Mouse (Mus musculus) hindbrain, embryonic 11.5 days (tissue): Measurements from ENCODE around the gene Crygs. TPM values are rescaled to one million over a fixed set of nuclear protein-coding genes. Genes with fewer than 3 reads are reported as not detected.

ENCODE experiments used
- ATAC-seq: fragments of 200-750 bp; cut with Nextera tagmentation; 2 replicates; pipeline ENCODE4 v1.8.0; 2017; ENCODE audit warnings: mild to moderate bottlenecking, moderate TSS enrichment, moderate library complexity; ENCODE audit not compliant: low FRiP score
- DNase-seq: peaks from one replicate; pipeline ENCODE4 v3.0.0-alpha.2; 2015; ENCODE audit warnings: low spot score
- H3K27ac ChIP-seq: fragments of 300-500 bp; sonication (generic); 2 replicates; pipeline ENCODE4 v1.5.1; 2014; ENCODE audit warnings: mild to moderate bottlenecking, low read depth, low read length
- H3K27me3 ChIP-seq: fragments of 300-500 bp; sonication (generic); 2 replicates; pipeline ENCODE4 v1.6.1; 2014; ENCODE audit warnings: mild to moderate bottlenecking, low read length, moderate library complexity, mixed read lengths; ENCODE audit not compliant: control insufficient read depth, insufficient read depth
- H3K36me3 ChIP-seq: fragments of 300-500 bp; sonication (generic); 2 replicates; pipeline ENCODE4 v1.6.1; 2014; ENCODE audit warnings: mild to moderate bottlenecking, low read length, moderate library complexity, mixed read lengths; ENCODE audit not compliant: control insufficient read depth, insufficient read depth
- H3K4me1 ChIP-seq: fragments of 300-500 bp; sonication (generic); replicated peaks from 2 replicates; pipeline ENCODE4 v1.6.1; 2014; ENCODE audit warnings: low read length, mixed read lengths; ENCODE audit not compliant: control insufficient read depth, insufficient read depth
- H3K4me2 ChIP-seq: fragments of 300-500 bp; sonication (generic); replicated peaks from 2 replicates; pipeline ENCODE4 v1.6.1; 2014; ENCODE audit warnings: mild to moderate bottlenecking, low read depth, low read length
- H3K4me3 ChIP-seq: fragments of 300-500 bp; sonication (generic); 2 replicates; pipeline ENCODE4 v1.5.1; 2014; ENCODE audit warnings: low read depth, low read length
- H3K9ac ChIP-seq: fragments of 300-500 bp; sonication (generic); 2 replicates; pipeline ENCODE4 v1.6.1; 2014; ENCODE audit warnings: low read depth, low read length
- H3K9me3 ChIP-seq: fragments of 300-500 bp; sonication (generic); 2 replicates; pipeline ENCODE4 v1.6.1; 2016; ENCODE audit warnings: low read length; ENCODE audit not compliant: control insufficient read depth
- WGBS: fragments of 180-500 bp; shearing (Covaris S2); extraction: QIAGEN DNeasy Blood & Tissue Kit; methylation state at CpG from one replicate; pipeline ENCODE4 v1.1.7; 2014; 5-methylcytosine and 5-hydroxymethylcytosine counted together
- polyA plus RNA-seq: library from polyadenylated mRNA; unstranded; fragments of >200 nt; fragmentation: Nextera tagmentation; extraction: Ambion mirVana; gene quantifications from 2 replicates; pipeline ENCODE4 v1.2.1, GENCODE M21; 2014

Crygs gene
- polyA plus RNA-seq, 1 experiment from 2014 or later: 0.26 TPM

DNA sequence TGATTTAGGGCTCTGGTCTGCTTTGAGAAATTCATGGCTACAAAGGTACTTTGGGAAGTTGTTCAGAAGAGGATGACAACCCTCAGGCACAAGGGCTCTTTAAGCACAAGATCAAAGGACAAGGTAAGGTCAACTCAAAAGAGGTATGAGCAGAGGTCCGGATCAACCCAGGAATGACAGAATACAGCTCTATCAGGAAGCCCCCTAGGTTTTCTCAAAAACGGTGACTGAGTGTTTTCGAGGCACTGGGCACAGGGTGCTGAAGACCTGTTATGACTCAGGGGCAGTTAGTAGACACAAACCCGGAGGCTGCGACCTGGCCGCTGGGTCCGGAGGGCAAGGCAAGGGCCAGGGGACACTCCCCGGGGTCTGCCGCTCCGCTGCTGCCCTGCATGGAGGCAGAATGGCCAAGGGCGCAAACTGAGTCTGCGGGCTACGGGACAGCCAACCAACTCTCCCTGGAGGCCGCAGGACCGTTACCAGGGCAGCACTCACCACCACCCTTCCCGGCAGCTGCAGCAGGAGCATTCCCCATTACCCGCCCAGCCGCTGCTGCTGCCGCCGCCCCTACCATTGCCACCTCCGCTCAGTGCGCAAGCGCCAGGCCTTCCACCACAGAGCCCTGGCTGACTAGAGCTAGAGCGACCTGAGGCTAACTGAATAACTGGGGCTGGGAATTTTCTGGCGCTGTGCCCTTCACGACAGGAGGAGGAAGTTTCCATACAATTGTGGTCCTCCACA, 32.9 kb upstream of the Crygs start:
- 5% methylated on average over 25 of the region's 26 CpGs for WGBS
- Histone ChIP-seq H3K4me1 (no peaks in the 10 kb centered on the region), H3K27me3 (no peaks in the 10 kb centered on the region)

DNA sequence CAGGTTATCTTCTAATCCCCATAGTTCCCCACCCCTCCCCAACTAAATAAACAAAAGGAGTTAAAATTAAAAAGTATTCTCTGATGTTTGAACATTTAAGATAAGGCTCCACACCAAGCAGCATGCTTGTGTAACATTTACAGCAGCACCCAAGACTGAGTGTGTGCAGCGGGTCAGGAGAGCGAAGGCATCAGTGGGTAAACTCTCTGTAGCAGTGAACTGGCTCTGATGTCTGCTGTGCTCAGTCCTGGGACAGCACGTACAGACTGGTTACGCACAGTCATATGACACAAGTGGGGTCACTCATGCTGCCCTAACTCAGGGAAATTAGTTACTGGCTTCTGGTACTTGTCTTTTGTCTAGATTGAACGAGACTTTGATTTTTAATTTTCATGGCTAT, 31.5 kb upstream of the Crygs start:
- ATAC-seq (no peak), DNase-seq (no peak)
- Histone ChIP-seq H3K36me3 (0 out of 2 replicates have a peak, but pooled peaks cover 2% of the 10 kb centered on the region), H3K27ac (no peak overlapping the region), H3K4me1 (no peaks in the 10 kb centered on the region), H3K27me3 (no peaks in the 10 kb centered on the region), H3K4me3 (no peak overlapping the region), H3K9me3 (no peaks in the 10 kb centered on the region), H3K4me2 (no peak overlapping the region), H3K9ac (no peak overlapping the region)
- 89% methylated on average over 5 of the region's 5 CpGs for WGBS

More for the DNA sequence above, 32.9 kb upstream of the Crygs start:
- Histone ChIP-seq H3K27ac (no peak overlapping the region), H3K36me3 (no peaks in the 10 kb centered on the region), H3K4me3 (peak overlapping the region; percentile 38), H3K4me2 (peak overlapping the region; percentile 62), H3K9me3 (no peaks in the 10 kb centered on the region), H3K9ac (peak overlapping the region; percentile 54)
- ATAC-seq (peak; percentile 93), DNase-seq (peak; percentile 85)

DNA sequence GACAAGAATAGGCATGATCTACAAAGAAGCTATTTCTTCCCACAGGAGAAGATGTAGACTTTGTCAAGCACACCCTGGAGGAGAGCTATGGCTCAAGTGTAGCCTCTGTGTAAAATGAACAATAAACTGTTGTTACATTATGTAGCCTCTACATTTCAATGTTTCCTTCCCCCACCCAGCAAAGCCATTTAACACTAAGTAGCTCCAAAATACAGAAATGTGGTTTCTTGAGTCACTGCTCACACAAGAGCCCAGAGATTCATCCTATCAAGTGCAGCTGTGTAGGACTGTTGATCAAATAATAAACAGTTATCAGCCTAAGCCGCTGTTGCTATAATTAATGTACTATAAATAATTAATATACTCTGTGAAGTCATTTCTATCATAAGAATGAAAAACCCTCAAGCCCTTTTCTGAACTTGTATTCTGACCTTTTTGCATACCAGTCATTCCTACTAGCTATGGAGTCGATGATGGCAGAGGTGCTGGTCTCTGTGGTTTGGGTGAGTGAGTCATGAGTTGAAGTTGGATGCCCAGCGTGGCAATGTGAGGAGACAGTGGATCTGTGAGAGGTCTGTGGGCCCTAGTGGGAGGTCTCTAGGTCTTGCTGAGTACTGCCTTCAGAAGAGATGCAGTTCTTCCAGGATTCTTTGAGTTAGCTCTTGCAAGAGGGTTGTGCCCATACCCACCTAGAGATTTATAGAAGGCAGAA, 27.9 kb upstream of the Crygs start:
- no peak overlapping the region for H3K4me3 ChIP-seq
- no peak for ATAC-seq
- H3K4me2 ChIP-seq: no peak overlapping the region
- no peaks in the 10 kb centered on the region for H3K9me3 ChIP-seq
- no peaks in the 10 kb centered on the region for H3K27me3 ChIP-seq
- no peak overlapping the region for H3K27ac ChIP-seq
- H3K4me1 ChIP-seq: no peaks in the 10 kb centered on the region
- no peak overlapping the region for H3K9ac ChIP-seq
- peaks cover 2% of the 10 kb centered on the region; the same call in 1 of the 2 replicates for H3K36me3 ChIP-seq
- WGBS: 89% methylated on average over 3 of the region's 3 CpGs
- no peak for DNase-seq

DNA sequence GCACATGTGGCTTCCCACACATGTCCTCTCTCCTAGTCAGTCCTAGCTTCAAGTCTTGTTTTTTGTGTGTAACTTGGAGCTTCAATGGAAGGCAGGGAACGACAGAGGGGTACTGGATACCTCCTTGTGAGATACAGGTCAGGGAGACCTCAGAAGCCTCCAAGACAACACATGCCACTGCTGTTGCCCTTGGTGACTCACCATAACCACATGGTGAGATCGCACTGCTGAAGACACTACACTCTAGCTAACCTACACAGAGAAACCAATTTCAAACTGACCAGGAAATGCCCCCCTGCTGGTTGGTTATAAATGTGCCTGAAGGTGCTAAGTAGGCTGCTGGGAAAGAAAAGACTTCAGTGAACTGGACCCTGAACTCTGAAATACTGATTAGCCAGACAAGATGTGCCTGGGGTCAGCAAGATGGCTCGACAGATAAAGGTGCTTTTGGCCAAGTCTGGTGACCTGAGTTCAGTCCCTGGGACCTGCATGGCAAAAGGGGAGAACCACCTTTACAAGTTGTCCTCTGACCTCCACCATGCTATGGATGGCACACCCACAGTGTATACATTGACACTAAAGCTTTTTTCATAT, 21.7 kb upstream of the Crygs start:
- Histone ChIP-seq H3K4me1 (no peaks in the 10 kb centered on the region), H3K27me3 (no peaks in the 10 kb centered on the region), H3K9ac (no peak overlapping the region), H3K4me2 (no peak overlapping the region), H3K9me3 (no peaks in the 10 kb centered on the region), H3K36me3 (no peaks in the 10 kb centered on the region; the same call in 1 of the 2 replicates), H3K4me3 (no peak overlapping the region), H3K27ac (no peak overlapping the region)
- no peak for ATAC-seq
- DNase-seq: no peak
- 85% methylated on average over 3 of the region's 3 CpGs for WGBS

DNA sequence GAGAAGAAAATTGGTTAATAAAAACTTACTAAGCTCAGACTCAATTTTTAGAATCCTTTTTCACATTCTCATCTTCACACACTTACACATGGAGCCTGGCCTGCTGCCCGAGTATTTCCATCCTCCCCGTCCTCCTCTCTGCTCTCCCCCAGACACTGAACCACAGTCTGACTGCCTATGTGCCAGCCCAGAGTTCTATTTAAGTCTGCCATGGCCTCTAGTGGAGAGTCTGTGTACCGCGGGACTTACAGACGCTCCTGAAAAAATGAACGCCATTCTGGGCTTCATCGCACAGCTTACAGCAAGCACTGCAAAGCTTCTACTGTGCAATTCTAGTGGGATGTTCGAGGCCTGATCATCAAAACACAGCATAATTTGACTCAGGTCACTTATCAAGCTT, 9.4 kb upstream of the Crygs start:
- Histone ChIP-seq H3K36me3 (no peaks in the 10 kb centered on the region), H3K4me3 (no peak overlapping the region), H3K4me1 (no peaks in the 10 kb centered on the region), H3K9ac (no peak overlapping the region), H3K27ac (no peak overlapping the region), H3K27me3 (no peaks in the 10 kb centered on the region), H3K4me2 (no peak overlapping the region), H3K9me3 (no peaks in the 10 kb centered on the region)
- no peak for ATAC-seq
- peak; percentile 30 for DNase-seq
- 65% methylated on average over 8 of the region's 8 CpGs for WGBS

DNA sequence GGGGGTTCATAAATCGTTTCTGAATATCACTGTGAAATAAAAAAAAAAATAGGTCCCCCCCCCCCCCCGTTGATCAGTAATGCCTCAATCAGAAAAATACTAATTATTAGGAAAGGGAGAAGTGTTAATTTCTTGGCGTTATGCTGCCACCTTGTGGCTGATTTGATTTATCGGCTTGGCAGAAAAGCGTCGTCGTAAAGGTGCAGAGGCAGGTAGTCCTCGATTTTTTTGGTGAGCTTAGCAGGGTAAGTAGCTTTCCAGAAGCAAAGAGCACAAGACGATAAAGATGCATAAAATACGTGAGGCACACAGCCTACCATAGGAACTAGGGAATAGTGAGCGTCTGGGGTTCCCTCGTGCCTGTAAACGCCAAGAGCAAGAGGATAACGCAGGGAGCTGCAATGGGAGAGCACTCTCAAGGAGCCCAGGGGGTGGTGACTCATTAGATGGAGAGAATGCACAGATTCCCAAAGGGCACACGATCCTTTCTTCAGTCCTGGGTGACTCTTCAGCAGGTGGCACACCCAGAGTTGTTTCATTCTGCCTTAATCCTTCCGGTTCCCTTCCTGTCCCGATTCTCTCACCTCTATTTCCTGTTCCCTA, 3.8 kb downstream of the Crygs start:
- 17% methylated on average over 17 of the region's 17 CpGs for WGBS
- ATAC-seq (no peak), DNase-seq (peak; percentile 76)
- H3K27ac ChIP-seq: no peak overlapping the region
- H3K9me3 ChIP-seq: no peaks in the 10 kb centered on the region
- 0 out of 2 replicates have a peak overlapping the region, but pooled peaks have one; percentile 17 for H3K4me2 ChIP-seq
- H3K27me3 ChIP-seq: peaks cover 6% of the 10 kb centered on the region; the same call in 1 of the 2 replicates
- no peak overlapping the region for H3K4me3 ChIP-seq
- no peaks in the 10 kb centered on the region for H3K4me1 ChIP-seq
- H3K36me3 ChIP-seq: no peaks in the 10 kb centered on the region
- H3K9ac ChIP-seq: 0 out of 2 replicates have a peak overlapping the region, but pooled peaks have one; percentile 11

DNA sequence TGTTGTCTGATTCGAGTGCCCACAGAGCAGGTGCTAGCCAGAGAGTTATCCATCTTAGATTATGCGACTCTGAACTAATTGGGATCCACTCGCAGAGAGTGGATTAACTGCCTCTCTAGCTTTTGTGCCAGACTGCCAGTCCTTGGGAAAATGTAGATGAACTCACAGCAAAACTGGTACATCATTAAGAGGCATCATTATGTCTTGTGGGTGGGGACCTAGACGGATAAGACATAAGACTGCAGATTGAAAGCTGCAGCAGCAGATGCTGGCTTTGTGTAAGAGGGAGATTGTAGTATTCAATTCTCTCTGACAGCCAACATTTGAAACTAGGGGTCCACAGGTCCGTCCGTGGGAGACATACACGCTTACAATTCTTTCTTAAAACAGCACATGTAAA, 8.6 kb downstream of the Crygs start:
- 0 out of 2 replicates have a peak, but pooled peaks cover 2% of the 10 kb centered on the region for H3K4me1 ChIP-seq
- H3K27ac ChIP-seq: no peak overlapping the region
- no peak overlapping the region for H3K4me3 ChIP-seq
- no peak for ATAC-seq
- H3K27me3 ChIP-seq: peaks cover 18% of the 10 kb centered on the region; the same call in 1 of the 2 replicates
- no peak overlapping the region for H3K9ac ChIP-seq
- no peak overlapping the region for H3K4me2 ChIP-seq
- no peak for DNase-seq
- no peaks in the 10 kb centered on the region for H3K36me3 ChIP-seq
- 85% methylated on average over 7 of the region's 7 CpGs for WGBS
- H3K9me3 ChIP-seq: no peaks in the 10 kb centered on the region

DNA sequence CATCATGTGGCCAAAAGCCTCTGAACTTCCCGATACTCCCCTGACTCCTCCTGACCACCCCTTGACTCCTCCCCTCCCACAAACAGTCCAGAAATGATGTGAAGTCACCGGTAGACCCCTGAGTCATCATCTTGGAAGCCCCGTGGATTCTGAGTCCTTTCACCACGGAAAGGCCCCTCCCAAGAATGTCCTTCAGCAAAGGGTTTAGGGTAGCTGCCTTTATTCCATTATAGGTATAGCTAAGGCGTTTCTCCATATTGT, 10.6 kb downstream of the Crygs start:
- no peak overlapping the region for H3K4me2 ChIP-seq
- ATAC-seq (peak; percentile 18; the same call in 1 of the 2 replicates), DNase-seq (no peak)
- peaks cover 27% of the 10 kb centered on the region for H3K27me3 ChIP-seq
- H3K4me3 ChIP-seq: no peak overlapping the region
- H3K36me3 ChIP-seq: no peaks in the 10 kb centered on the region
- no peak overlapping the region for H3K9ac ChIP-seq
- H3K9me3 ChIP-seq: no peaks in the 10 kb centered on the region
- H3K27ac ChIP-seq: no peak overlapping the region
- 0 out of 2 replicates have a peak, but pooled peaks cover 2% of the 10 kb centered on the region for H3K4me1 ChIP-seq
- WGBS: 22% methylated on average over 5 of the region's 5 CpGs
